In genomic region chr2:59485657-59486056, GRCm38 (mm10) we compare ENCODE assay signal across 17 mouse cellular contexts. TPM values are rescaled to one million over a fixed set of nuclear protein-coding genes. Genes with fewer than 3 reads are reported as not detected.
DNase-seq lines count a peak whose midpoint lies in the region; ATAC-seq lines count a peak whose summit lies in the region.
"Had no signal": no experiment of that assay in that cellular context is flagged by ENCODE, and none has a peak within 500 bp of the region (broad histone marks: within the 10 kb centered on the region; RNA-seq: fewer than 3 reads in every experiment).

No protein-coding gene starts in this region.

- H3K27me3 ChIP-seq in embryonic facial prominence, embryonic 11.5 days (ENCODE audit: control insufficient read depth, insufficient read depth, low read length), result no peaks in the 10 kb centered on the region
- no peaks in the 10 kb centered on the region for H3K27me3 ChIP-seq in embryonic facial prominence, embryonic 10.5 days (replicated peaks; ENCODE audit: low read depth, poor library complexity, severe bottlenecking)
- no peaks in the 10 kb centered on the region for H3K27me3 ChIP-seq in neural tube, embryonic 12.5 days (replicated peaks)
- no peaks in the 10 kb centered on the region for H3K27me3 ChIP-seq in midbrain, embryonic 16.5 days (ENCODE audit: control insufficient read depth, insufficient read depth, low read depth, low read length)
- H3K27me3 ChIP-seq: liver, embryonic 15.5 days; megakaryocyte, embryonic 14.5 days; neural tube, embryonic 13.5 days had no signal

- H3K9me3 ChIP-seq in embryonic facial prominence, embryonic 11.5 days (replicated peaks; ENCODE audit: control insufficient read depth, low read length), result no peaks in the 10 kb centered on the region
- no peaks in the 10 kb centered on the region for H3K9me3 ChIP-seq in embryonic facial prominence, embryonic 10.5 days
- no peaks in the 10 kb centered on the region for H3K9me3 ChIP-seq in neural tube, embryonic 12.5 days
- H3K9me3 ChIP-seq in midbrain, embryonic 16.5 days (replicated peaks; ENCODE audit: control insufficient read depth, low read length, poor library complexity, severe bottlenecking), result no peaks in the 10 kb centered on the region
- H3K9me3 ChIP-seq: heart, embryonic 10.5 days; liver, embryonic 15.5 days; neural tube, embryonic 13.5 days had no signal

- H3K9ac ChIP-seq in embryonic facial prominence, embryonic 11.5 days (replicated peaks; ENCODE audit: low read length), result no peak overlapping the region
- H3K9ac ChIP-seq in neural tube, embryonic 12.5 days, result no peak overlapping the region
- no peak overlapping the region for H3K9ac ChIP-seq in midbrain, embryonic 16.5 days (ENCODE audit: low read depth, low read length)
- H3K9ac ChIP-seq: liver, embryonic 15.5 days; neural tube, embryonic 13.5 days had no signal

- no peak for DNase-seq in embryonic facial prominence, embryonic 11.5 days (ENCODE audit: low spot score)
- no peak for DNase-seq in embryonic facial prominence, embryonic 10.5 days (ENCODE audit: low spot score)
- no peak for DNase-seq in neural tube, embryonic 10.5 days (ENCODE audit: extremely low spot score, low spot score)
- DNase-seq in frontal cortex, postnatal 36 days (ENCODE audit: low spot score in 2 of 2), result no peak
- DNase-seq in layer of hippocampus, postnatal 36 days, result no peak
- DNase-seq: adrenal gland, postnatal 14 days had no signal

- 0 out of 2 replicates have a peak, but pooled peaks have one; percentile 54 for ATAC-seq in embryonic facial prominence, embryonic 11.5 days (replicated peaks; ENCODE audit: insufficient number of reproducible peaks, low FRiP score, low TSS enrichment, low read depth)
- ATAC-seq in neural tube, embryonic 12.5 days (ENCODE audit: low FRiP score, low read depth), result peak; percentile 59; the same call in 1 of the 2 replicates
- ATAC-seq in midbrain, embryonic 16.5 days, result peak; percentile 88
- no peak for ATAC-seq in CD4-positive, CD25-positive, alpha-beta regulatory T cell, adult 4 months

- no peak overlapping the region for H3K4me3 ChIP-seq in embryonic facial prominence, embryonic 11.5 days (ENCODE audit: low read depth, low read length)
- no peak overlapping the region for H3K4me3 ChIP-seq in embryonic facial prominence, embryonic 10.5 days
- no peak overlapping the region for H3K4me3 ChIP-seq in neural tube, embryonic 12.5 days
- H3K4me3 ChIP-seq in midbrain, embryonic 16.5 days (ENCODE audit: low read depth, low read length), result no peak overlapping the region
- H3K4me3 ChIP-seq: heart, embryonic 10.5 days; liver, embryonic 15.5 days; megakaryocyte, embryonic 14.5 days; neural tube, embryonic 13.5 days had no signal

- H3K4me1 ChIP-seq in embryonic facial prominence, embryonic 11.5 days (ENCODE audit: control insufficient read depth, insufficient read depth, low read length), result no peaks in the 10 kb centered on the region
- H3K4me1 ChIP-seq in embryonic facial prominence, embryonic 10.5 days, result peaks cover 26% of the 10 kb centered on the region
- H3K4me1 ChIP-seq in neural tube, embryonic 12.5 days, result no peaks in the 10 kb centered on the region
- peaks cover 7% of the 10 kb centered on the region; the same call in 1 of the 2 replicates for H3K4me1 ChIP-seq in midbrain, embryonic 16.5 days (ENCODE audit: control insufficient read depth, insufficient read depth, low read length)
- H3K4me1 ChIP-seq: liver, embryonic 15.5 days; megakaryocyte, embryonic 14.5 days had no signal

- WGBS in embryonic facial prominence, embryonic 11.5 days, result 48% methylated on average over 4 of the region's 4 CpGs
- 48% methylated on average over 4 of the region's 4 CpGs for WGBS in embryonic facial prominence, embryonic 10.5 days
- WGBS in neural tube, embryonic 12.5 days, result 51% methylated on average over 4 of the region's 4 CpGs
- 23% methylated on average over 4 of the region's 4 CpGs for WGBS in midbrain, embryonic 16.5 days

- H3K4me2 ChIP-seq in embryonic facial prominence, embryonic 11.5 days (ENCODE audit: low read depth, low read length), result no peak overlapping the region
- no peak overlapping the region for H3K4me2 ChIP-seq in neural tube, embryonic 12.5 days (replicated peaks)
- H3K4me2 ChIP-seq in midbrain, embryonic 16.5 days (ENCODE audit: low read length), result no peak overlapping the region
- H3K4me2 ChIP-seq: liver, embryonic 15.5 days; neural tube, embryonic 13.5 days had no signal

- no peak overlapping the region for H3K27ac ChIP-seq in embryonic facial prominence, embryonic 11.5 days (replicated peaks; ENCODE audit: low read depth, low read length)
- no peak overlapping the region for H3K27ac ChIP-seq in embryonic facial prominence, embryonic 10.5 days (replicated peaks)
- no peak overlapping the region for H3K27ac ChIP-seq in neural tube, embryonic 12.5 days
- H3K27ac ChIP-seq in midbrain, embryonic 16.5 days (ENCODE audit: low read length), result no peak overlapping the region
- H3K27ac ChIP-seq: heart, embryonic 10.5 days; liver, embryonic 15.5 days; neural tube, embryonic 13.5 days had no signal

- no peaks in the 10 kb centered on the region for H3K36me3 ChIP-seq in embryonic facial prominence, embryonic 11.5 days (replicated peaks; ENCODE audit: control insufficient read depth, insufficient read depth, low read depth, low read length)
- H3K36me3 ChIP-seq in embryonic facial prominence, embryonic 10.5 days (replicated peaks), result no peaks in the 10 kb centered on the region
- no peaks in the 10 kb centered on the region for H3K36me3 ChIP-seq in neural tube, embryonic 12.5 days
- H3K36me3 ChIP-seq in midbrain, embryonic 16.5 days (ENCODE audit: control insufficient read depth, insufficient read depth, low read length), result no peaks in the 10 kb centered on the region
- H3K36me3 ChIP-seq: heart, embryonic 10.5 days; liver, embryonic 15.5 days; neural tube, embryonic 13.5 days had no signal

RNA-seq across cellular contexts. Expression of gene Dapl1, which starts 1.2 kb away (rescaled TPM):
- polyA plus RNA-seq in embryonic facial prominence, embryonic 11.5 days (2014; fragmentation: Nextera tagmentation; extraction: Ambion mirVana), result 9.9 and 15.4 TPM in 2 replicates
- 8.5 and 11.3 TPM in 2 replicates for polyA plus RNA-seq in embryonic facial prominence, embryonic 10.5 days (2016; fragmentation: Nextera tagmentation; extraction: Ambion mirVana)
- 0.38 TPM in 1 of 2 replicates, not detected in the other for polyA plus RNA-seq in neural tube, embryonic 12.5 days (2016; fragmentation: Nextera tagmentation; extraction: Ambion mirVana)
- polyA plus RNA-seq in midbrain, embryonic 16.5 days (2015; fragmentation: Nextera tagmentation; extraction: Ambion mirVana), result 0.67 and 1.6 TPM in 2 replicates
- polyA plus RNA-seq in CD4-positive, CD25-positive, alpha-beta regulatory T cell, adult 4 months (2017; shearing (Covaris generic)), result 10 to 100 TPM; 20.9 to 26.8 TPM
- not detected for total RNA-seq in layer of hippocampus, postnatal 36 days (2021)
- total RNA-seq: adrenal gland, postnatal 14 days; common myeloid progenitor, adult 5-6 weeks; gastrocnemius, adult 8-10 months; hematopoietic stem cell, adult 5-6 weeks; layer of hippocampus, postnatal 14 days had no signal
- polyA plus RNA-seq: liver, embryonic 15.5 days; neural tube, embryonic 13.5 days had no signal
